ENCODE assay signal across 18 mouse cellular contexts in the genomic region with DNA sequence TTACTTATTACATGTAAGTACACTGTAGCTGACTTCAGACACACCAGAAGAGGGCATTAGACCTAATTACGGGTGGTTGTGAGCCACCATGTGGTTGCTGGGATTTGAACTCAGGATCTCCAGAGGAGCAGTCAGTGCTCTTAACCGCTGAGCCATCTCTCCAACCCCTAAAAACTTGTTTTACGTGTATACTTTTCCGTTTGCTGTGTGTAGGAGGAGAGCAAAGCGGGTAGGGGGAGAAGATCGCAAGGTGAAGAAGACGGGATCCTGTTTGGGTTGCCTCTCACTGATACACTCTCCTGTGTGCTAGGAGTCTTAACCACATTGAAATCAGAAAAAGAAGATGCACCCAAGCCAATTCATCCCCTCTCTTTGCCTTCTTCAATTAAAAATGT.
"Had no signal": no experiment of that assay in that cellular context is flagged by ENCODE, and none has a peak within 500 bp of the region (broad histone marks: within the 10 kb centered on the region; RNA-seq: fewer than 3 reads in every experiment).

No protein-coding gene starts in this region.

- H3K27ac ChIP-seq: midbrain, embryonic 10.5 days; midbrain, embryonic 12.5 days; neural tube, embryonic 13.5 days; neural tube, embryonic 15.5 days had no signal

- H3K4me3 ChIP-seq: midbrain, embryonic 10.5 days; midbrain, embryonic 12.5 days; myocyte; neural tube, embryonic 13.5 days; neural tube, embryonic 15.5 days had no signal

- DNase-seq: lung, adult 18-20 months; lung, embryonic 14.5 days; lung, postnatal 10 days; lung, postnatal 4 days; midbrain, embryonic 14.5 days; retina, postnatal 1 day; right cerebral cortex, adult 18-20 months; right cerebral cortex, postnatal 25 days; right cerebral cortex, postnatal 4 days; spleen, adult 18-20 months; thymus, adult 18-20 months; thymus, postnatal 14 days; thymus, postnatal 36 days had no signal

- H3K4me1 ChIP-seq: midbrain, embryonic 10.5 days; midbrain, embryonic 12.5 days; neural tube, embryonic 13.5 days; neural tube, embryonic 15.5 days had no signal
